Mouse (Mus musculus) gastrocnemius, adult 8-10 months (tissue): ENCODE data around the gene Casp9. TPM values are rescaled to one million over a fixed set of nuclear protein-coding genes. Genes with fewer than 3 reads are reported as not detected.
A peak's percentile ranks its signal among the peaks of the same experiment; 100 is the strongest.

Experiments used
- DNase-seq, 2 experiments: peaks; one replicate each; pipeline ENCODE4 v3.0.0; 2022; ENCODE audit warnings: low spot score in 2 of 2
- total RNA-seq, 4 experiments: library from RNA; stranded (reverse); gene quantifications; 2 replicates each; pipeline ENCODE4 v1.2.4; 2022

The Casp9 gene
- total RNA-seq, 4 experiments from 2014 or later: 1.5 to 2.5 (median 1.9) TPM

DNA sequence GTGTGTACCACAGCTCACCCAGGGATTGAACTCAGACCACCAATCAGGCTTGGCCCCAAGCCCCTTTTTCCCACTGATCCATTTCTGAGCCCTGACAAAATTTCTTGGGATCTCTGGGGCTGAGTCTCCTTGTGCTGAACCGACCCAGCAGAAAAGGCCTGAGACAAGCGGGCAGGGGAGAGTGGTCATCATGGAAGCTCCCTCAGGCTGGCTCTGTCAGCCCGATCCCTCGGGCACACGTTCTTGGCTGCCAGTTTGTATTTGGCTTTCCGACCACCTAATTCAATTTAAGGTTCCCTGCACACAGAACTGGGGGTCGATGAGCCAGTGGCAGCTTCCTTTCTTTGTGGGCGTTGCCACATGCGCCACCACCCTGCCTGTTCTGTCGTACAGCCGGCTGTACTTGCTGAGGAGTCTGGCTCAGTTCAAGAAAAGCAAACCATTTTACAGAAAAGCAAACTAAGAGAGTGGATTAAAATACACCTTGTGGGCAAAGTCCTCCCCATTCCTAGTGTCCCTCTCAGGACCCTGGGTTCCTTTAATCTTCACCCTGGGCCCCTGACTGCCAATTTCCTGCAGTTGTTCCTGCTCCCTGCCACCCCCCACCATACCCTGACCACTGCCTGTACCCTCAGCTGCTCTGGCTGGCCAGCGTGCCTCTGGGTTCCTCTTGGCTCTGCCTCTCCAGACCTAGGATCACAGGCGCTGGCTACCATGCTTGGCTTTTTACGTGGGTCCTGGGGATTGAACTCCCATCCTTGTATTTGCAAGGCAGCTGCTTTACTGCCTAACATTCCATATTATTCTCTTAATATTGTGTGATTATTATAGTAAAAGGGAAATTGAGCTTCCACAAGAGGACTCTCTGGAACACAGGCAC, 23.6 kb downstream of the Casp9 start:
- DNase-seq: no peak

DNA sequence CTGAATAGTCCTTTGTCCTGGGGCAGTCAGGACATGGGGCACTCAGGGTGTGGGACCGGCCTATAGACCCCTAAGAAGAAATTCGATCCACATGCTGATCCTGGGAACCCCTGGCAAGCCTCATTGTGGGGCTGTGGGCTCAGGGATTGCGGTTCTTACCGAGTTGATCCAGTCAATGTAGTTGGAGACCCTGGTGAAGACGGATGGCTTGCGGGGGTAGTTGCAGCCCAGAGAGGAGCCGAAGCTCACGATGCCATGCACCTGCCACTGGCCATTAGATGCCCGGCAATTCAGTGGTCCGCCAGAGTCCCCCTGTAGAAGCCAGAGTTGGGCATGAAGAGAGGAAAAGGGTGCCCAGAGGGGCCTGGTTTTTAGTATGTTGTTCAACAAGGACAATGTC, 24.3 kb downstream of the Casp9 start:
- DNase-seq: no peak

DNA sequence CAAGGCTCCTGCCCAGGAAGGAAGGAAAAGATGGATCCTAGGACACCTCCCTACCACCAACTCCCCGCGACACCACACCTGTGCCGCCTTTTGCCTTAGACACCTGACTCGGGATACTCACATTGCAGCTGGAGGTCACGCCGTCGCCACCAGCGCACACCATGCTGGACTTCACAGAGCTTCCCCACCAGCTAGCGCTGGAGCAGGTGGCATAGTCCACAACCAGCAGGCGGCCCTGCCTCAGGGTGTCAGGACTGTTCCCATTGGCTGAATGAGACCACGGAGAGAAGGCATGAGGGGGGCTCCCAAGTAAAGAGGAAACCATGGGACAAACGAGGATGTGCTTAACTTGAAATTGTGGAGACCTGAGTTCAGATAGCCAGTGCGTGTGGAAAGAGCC, 25.4 kb downstream of the Casp9 start:
- no peak for DNase-seq

DNA sequence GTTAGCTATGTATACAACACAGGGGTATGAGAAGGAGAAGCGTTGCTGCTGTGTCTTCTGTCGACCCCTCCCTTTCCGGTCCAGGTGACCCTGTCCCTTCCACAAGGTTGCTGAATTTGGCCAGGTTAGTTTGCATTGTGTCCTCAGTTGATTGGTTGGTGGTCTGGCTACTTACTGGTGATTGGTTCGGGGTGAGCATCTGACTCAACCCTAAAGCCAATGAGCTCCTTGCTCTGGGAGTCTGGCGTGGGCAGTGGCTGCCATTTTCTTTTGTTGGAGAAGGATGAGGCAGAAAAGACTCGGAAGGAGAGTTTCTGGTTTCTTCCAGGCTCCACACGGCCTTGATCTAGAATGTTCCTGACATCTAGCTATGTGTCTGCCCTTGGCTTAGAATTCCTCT, 25.9 kb downstream of the Casp9 start:
- no peak for DNase-seq

DNA sequence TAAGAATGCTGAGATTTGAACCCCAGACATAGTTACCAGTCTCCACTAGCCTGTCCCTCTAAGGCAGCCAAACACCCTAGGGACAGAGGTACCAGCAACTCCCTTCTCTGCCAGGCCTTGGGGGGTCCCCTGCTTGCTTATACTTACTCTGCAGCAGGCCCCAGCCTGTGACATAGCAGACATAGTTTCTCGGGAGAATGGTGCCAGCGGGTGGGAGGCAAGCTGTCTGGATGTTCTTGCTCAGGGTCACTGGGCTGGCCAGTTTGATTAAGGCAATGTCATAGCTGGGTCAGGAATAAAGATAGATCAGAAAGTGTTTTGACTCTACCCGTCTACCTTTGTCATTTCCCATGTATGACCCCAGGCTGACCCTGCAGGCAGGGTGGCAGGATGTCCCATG, 27.8 kb downstream of the Casp9 start:
- DNase-seq: no peak

DNA sequence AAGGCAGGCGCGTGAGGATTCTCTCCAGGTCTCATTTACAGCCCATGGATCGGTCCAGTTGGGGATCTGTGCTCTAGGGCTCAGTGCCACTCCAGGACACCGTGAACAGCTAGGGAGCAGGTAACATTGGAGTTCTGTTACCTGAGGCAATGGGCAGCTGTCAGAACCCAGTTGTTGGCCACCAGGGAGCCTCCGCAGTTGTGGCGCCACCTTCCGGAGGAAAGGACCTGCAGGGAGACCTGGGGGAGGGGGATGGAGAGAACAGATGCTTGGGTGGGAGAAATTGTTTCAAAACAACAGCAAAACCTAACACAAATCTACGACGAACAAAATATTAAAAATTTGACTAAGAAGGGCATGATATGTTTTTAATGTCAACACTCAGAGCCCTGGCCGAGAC, 28.7 kb downstream of the Casp9 start:
- no peak for DNase-seq

DNA sequence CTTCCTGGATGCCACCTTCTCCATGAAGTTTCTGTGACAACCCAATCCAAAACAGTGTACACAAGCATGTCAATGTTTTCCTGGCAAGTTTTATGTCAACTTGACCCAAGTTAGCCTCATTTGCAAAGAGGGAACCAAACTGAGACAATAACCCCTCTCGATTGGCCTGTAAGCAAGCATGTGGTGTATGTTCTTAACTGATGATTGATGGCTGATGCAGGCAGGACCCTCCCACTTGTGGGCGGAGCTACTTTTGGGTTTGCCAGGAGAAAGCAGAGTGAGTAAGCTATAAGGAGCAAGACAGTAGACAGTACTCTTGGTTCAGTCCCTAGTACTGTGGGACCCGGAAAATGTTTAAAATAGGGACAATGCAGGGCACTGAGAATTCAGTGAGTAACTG, 29.6 kb downstream of the Casp9 start:
- DNase-seq: no peak

DNA sequence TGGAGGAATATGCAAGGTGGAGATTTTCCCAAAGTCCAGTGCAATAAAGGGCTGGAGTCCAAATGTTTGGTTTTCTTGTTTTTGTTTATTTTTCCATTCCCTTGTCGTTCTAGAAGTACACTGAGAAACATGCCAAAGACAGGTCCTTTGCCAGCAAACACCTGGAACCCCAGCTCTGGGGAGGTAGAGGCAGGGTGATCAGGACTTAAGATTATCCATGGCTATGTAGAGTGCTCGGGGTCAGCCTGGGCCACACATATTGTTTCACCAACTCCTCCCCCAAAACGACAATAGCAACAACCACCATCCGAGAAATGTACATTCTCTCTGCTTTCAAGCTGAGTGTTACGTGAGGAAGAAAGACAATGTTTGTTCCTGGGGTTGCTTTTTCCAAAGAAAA, 32.6 kb downstream of the Casp9 start, which contains the start of gene Cela2a:
Cela2a (minus strand) TSS at position 101 of the 400 bp plus-strand sequence.
- DNase-seq: no peak

DNA sequence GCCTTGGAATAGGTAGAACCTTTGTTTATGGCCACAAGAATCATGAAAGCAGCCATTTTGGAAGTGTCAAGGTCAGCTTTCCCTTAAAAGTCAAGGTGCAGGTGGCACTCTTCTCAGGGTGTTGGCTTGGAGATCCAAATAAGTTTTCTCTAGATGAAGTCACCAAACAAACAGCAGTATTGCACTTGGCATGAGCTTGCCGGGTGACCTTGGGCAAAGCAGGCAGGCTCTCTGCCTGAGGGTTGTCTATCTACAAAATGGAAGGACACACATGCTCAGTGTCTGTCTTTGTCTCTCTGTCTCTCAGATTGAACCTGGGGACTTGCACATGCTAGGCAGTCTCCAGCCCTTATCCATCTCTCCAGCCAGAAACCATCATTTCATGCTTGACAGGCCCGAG, 34.0 kb downstream of the Casp9 start:
- DNase-seq: no peak

DNA sequence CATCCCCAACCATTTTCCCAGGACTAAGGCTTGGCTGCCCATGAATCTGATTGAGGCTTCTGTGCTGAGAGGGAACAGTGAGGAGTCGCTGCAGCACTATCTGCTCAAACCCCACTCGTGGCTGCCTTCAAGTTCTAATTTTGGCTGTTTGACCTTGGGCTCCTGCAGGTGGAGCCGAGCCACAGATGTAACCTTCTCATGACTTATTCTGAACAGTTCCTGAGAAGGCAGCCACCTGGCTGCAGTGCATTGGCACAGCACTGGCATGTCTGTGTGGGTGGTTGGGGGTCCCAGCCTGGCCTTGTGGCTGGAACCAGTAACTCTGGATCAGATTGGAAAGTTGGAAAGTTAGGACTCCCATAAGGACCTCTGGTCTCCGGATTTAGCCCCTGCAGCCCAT, 34.8 kb downstream of the Casp9 start:
- no peak for DNase-seq

DNA sequence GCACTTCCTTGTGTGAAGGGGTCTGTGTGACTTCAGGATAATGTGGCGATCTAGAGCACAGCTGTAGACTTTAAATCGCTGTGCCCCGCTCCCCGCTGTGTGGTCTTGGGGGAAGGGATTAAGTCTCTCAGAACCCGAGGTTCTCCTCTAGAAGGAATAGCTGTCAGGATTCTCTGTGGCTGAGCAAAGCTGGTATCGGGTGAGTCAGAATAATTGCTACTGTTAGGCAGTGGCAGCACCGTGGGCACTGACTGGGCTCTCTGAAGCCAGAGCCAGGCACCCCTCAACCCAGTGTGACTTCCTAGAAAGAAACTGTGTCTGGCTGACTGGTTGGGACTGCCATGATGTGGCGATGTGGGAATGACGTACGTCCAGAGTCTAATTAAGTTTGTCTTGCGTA, 37.0 kb downstream of the Casp9 start:
- DNase-seq: no peak

DNA sequence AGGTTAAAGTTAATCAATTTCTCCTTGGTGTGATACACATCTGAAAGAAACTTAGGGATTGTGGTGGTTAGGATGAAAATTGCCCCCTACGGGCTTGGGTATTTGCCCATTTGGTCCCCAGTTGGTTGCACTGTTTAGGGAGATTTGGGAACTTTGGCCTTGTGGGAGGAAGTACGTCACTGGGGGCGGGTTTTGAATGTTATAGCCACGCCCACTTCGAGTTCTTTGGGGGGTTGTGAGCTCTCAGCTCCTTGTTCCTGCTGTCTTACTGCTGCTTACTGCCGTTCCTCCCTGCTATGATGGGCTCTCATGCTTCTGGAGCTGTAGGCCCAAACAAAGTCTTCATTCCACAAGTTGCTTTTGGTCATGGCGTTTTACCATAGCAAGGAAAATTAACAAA, 37.9 kb downstream of the Casp9 start:
- DNase-seq: no peak

DNA sequence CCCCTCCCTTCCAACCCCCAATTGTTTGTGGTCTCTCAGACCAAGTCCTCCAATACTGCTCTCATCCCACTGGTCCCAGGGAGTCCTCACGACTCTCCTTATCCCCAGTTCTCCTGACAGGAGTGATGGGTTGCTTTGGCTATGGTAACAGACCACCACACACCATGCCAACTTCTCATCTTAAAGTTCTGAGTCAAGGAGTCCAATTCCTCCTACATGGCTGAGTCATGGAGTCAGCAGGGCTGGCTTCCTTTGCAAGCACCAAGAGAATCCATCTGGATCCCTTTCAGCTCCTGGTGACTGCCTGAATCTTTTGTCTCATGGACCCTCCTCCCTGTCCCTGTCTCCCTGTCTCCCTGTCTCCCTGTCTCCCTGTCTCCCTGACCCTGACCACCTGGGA, 40.5 kb downstream of the Casp9 start:
- DNase-seq: no peak

DNA sequence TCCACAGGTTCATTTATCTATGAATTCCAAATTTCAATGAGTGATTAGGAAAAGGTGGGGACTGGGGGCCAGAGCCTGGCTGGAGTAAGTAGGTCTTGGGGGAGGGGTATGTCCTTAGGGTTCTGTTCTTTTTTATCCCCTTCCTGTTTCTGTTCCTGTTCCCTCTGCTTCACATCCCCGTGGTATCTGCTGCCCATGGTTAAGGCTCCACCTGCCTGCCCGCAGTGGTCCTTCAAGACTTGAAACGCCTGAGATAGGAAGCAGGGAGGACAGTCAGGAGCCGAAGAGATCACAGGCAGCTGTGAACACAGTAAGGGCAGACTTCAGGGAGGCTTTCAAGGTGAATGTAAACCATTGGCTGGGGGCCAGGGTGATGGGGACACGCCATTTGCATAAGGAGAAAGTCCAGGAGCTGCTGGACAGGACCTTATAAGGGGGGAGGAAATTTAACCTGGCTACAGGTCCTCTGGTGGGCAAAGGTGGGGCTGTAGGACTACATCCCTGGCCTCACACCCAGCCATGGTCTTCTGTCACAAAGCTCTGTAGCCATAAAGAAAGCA, 41.2 kb downstream of the Casp9 start:
- DNase-seq: no peak

DNA sequence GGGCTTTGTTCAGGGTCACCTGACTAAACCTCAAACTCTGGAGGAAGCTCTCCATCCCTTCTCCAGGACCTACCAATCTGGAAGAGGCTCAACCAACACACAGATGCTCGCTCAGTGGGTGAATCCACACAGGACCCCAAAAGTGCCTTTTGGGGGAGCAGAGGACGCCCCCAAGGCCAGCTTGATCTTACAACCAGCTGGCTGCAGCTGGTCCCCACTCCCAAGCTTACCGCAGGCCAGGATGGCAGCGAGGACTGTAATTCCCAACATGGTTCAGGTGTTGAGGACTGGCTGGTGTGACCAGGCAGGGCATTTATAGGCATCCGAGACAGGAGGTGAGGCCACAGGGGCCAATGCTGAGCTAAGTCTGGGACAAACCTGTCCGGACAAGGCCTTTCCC, 52.6 kb downstream of the Casp9 start, which contains the start of gene Ctrc:
Ctrc (minus strand) TSS at position 361 of the 400 bp plus-strand sequence.
- no peak for DNase-seq

DNA sequence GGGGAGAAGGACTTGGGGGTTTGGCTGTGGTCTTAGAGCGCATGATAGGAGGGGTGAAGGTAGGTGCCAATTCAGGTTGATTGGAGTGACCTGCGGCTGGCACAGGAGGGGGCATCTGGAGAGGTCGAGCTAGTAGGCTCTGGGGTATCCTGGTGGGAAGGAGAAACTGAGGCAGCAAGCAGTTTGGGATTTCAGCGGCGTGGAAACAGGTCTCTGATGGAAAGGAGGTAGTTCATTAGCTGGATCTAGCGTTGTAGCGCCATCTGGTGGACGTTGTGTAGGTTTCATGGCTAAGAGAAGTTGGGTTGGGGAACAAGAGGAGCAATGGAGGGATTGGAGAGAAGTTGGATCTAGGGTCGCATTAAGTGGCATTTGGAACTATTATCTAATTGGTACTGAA, 60.0 kb downstream of the Casp9 start:
- no peak for DNase-seq

DNA sequence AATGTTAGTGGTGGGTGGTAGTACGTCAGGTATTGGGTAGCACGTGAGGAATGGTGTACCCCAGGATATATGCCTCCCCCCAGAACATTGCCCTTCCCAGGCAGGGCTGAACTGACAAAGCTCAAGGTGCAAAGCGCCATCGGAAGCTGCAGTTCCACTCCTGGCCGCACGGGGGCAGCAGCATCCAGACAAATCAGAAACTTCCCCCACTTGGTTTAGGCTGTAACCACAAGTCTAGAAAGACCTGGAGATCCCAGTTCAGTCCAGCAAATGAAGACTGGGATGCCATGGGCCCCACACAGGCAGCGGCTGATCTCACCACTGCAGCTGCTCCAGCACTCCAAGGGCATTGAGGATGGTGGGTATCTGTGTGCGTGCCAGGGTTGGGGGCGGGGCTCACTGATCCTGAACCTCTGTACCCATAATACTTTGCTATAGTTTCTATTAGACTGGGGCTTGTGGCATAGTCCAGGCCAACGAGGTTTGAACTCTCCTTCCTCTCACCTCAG, 64.1 kb downstream of the Casp9 start:
- DNase-seq: peak; percentile 68 to 69

DNA sequence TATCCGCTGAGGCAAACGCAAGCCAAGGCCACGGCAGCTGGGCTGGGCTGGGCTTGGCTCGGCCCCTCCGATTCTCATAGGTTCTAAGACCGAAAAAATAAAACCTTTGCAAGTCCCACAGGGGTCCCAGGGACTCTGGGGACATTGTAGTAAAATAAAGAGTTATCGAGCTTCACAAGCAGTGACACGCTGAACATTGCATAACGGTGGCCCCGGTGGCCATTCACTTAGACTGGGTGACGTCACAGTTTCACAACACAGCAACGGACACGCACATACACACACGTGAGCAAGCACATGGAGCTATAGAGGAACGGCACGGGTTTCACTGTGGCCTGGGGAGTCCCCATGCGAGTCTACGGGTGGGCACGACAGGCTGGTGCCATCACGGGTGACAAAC, 65.1 kb downstream of the Casp9 start:
- peak; percentile 36 to 42 for DNase-seq

DNA sequence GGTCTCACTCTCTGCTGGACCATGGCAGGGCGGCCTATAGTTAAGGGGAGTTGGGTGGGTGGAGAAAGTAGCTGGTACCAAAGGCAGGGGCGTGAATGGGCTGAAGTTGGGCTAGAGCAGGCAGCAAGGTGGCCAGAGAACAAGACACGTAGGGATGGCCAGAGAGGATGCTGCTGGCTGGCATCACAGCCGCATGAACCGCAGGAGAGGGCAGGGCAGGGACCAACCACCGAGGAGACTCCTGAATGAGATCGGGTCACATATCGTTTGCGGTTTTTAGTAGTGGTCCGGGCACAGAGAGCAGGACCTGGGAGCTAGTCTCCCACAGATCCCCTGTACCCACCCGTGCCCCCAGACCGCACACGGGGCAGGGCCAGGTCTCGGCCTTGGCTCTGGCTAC, 65.9 kb downstream of the Casp9 start:
- no peak for DNase-seq

DNA sequence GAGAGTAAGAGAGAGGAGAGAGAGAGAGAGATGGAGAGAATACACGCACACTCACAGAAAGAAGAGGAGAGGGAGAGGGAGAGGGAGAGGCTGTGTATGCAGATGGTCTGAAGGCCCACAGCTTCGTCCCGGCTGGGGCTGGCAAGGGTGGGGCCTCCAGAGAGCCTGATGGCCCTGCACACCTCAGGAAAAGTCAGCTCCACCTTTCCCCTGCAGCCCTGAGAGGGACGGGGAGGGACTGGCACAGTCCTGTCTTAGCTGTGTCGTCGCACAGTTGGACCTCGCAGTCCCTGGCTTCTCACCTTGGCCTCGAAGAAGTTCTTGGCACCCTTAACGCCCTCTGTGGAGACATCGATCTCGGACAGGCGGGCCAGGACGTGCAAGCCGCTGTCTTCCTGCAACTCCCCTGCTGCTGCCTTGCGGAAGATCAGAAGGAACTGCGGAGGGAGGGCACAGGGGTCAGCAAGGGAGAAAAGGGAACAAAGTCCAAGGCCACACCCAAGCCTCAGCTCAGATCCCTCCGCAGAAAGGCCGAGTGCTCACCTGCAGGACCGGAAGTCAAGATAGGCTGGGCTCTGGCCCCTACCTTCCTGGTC, 66.9 kb downstream of the Casp9 start:
- no peak for DNase-seq

DNA sequence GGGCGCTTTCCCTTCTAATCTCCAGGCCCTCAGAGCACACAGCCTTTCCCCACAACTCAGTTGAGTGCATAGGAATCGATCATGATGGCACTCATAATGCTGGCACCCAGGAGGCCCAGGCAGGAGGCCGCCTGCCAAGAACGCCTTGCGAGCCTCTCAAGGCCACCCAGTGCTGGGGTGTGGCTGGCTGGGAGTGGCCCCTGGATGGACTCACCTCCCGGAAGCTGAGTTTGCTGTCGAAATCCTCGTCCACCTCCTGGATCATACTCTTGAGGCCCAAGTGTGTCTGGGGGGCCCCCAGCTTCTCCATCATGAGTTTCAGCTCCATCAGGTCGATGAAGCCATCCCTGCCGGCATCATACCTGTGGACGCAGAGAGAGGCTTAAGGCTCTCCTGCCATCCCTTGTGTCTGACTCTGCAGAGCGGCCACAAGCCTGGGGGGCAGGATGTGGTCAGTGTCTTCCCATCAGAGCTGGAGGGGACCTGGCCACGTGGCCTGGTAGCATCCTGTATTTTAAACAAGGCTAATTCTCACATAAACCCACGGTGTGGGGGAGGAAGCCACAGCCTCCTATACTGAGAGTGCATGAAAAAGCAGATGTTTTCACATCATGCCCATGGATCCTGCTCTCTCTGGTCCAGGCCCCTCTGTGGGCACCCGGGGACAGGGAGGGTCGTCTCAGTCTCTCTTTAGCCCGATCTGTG, 68.3 kb downstream of the Casp9 start:
- DNase-seq: no peak

DNA sequence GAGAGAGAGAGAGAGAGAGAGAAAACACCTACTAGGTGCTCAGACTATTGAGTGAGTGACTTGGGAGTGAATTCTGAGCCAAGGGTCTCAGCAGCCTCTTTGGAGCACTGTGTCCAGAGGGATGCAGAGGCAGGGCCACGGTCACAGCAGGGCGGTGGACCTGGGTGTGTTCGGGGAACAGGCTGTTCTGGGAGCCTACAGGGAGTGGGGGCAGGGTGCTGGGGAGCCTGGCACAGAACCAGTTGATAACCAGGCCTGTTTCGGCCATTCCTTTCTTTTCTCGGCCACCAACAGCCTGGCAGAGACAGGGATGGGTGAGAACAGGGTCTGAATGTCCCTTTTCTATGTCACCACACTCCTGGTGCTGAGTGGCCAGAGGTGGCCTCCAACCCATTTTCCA, 69.5 kb downstream of the Casp9 start:
- no peak for DNase-seq
